Mouse (Mus musculus): Measurements from ENCODE around the gene Dennd5b.

Gene Dennd5b

DNA sequence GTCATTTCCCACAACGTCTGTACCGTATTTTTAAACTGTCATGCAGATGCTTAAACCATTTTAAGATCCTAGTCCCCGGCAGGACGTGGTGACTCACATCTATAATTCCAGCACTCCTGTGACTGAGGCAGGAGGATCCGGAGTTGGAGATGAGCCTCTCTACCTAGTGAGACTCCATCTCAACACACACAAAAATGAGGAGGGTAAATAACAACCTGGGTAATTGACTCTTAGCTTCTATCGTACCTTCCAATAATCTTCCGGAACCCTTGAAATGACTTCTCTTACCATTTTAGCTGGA, 413 bp upstream of the Dennd5b start:
- in situ Hi-C loops (cut with MboI, MseI) = no loop called here

DNA sequence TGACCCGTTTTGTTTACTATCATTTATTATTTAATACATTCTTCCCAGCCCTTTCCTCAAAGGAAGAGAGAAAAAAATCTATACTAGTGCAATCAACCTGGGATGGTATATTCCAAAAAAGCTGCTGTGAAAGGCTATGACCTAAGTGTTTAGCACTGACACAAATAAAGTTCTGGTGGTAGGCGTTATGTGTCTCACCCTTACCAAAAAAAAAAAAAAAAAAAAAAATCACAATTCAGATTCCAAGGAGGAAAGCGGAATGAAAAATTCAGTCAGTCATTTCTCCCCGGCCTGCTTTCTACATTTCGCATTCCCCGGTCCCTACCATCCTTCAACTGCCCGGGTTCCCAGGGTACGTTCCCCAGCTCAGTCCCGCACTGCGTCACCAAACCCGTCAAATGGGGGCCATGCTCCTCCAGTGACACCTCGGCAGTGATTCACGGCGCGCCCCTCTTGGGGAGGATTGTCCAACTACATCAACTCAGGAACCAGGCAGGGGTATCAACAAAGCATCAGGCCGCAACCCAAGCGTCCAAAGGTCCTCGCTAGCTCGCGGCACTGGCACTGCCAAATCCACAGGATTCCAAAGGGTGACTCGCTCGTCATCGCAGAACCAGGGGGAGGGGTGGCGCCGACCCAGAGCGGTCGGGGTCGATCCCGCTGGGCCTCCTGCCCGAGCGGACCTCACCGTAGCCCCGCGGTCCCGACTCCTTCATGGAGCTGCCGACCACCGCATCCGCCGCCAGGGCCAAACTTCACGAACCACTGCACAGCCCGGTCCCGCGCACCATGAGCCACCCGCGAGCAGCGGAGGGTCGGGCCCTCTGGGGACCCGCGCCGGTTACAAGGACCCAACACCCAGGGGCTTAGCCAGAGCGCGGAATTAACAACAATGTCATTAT, 1.1 kb downstream of the Dennd5b start:
- in situ Hi-C loops (cut with MboI, MseI) = no loop called here

DNA sequence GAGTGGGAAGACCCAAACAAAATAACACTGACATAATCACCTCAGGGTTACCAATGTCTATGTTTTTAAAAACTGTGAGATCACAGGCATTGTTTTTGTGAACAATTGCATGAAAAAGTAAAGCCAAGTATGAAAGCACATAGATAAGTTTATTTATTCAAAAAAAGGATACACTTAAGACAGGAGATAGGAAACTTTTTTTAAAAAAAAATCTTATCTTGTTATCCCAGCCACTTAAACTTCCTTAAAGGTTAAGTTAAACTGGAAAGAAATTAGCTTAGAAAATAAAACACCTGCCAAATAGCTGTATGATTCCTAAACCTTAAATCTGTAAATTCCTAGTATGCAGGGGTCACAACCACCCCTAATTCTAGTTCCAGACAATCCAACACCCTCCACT, 2.5 kb downstream of the Dennd5b start:
- in situ Hi-C loops (cut with MboI, MseI) = no loop called here

DNA sequence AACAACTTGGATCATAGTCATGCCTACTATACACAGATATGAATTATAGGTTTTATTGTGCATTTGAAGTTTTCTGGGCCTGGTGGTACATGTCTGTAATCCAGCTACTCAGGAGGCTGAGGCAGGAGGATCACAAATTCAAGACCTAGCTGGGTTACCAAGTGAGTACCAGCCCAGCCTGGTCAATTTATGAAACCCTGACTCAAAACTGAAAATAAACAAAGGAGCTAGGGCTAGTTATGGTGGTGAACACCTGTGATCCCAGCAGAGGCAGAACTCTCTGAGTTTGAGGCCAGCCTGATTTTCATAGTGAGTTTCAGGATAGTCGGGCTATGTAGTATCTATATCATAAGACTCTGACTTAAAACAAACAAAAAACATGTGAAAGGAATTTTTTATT, 4.2 kb downstream of the Dennd5b start:
- in situ Hi-C loops (cut with MboI, MseI) = no loop called here

DNA sequence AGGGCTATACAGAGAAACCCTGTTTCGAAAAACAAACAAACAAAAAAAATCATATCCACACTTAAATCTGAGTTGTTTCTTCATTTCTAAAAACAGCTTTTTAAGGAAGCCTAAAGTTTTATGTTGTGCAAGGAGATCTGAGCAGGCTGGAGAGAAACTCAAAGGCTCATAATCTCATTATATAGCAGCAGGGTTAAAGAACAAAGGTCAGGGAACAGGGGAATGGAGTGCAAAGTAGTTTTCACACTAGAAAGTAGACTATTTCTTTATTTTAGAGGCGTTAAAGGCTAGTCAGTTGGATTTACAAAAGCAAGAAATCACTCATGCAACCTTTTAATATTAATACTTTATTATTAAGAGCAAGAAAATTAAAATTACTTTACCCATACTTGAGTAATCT, 5.2 kb downstream of the Dennd5b start:
- in situ Hi-C loops (cut with MboI, MseI) = no loop called here

DNA sequence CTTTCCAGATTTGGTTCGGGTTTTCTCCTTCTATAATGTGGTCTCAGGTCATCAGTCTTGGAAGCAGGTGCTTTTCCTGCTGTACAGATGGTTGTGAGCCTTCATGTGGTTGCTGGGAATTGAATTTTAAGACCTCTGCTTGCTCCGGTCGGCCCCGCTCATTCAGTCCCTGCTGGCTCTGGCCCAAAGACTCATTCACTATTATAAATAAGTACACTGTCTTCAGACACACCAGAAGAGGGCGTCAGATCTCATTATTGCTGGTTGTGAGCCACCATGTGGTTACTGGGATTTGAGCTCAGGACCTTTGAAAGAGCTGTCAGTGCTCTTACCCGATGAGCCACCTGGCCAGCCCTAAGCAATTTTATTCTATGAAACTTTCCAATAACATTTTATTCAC, 6.1 kb downstream of the Dennd5b start:
- in situ Hi-C loops (cut with MboI, MseI) = no loop called here

DNA sequence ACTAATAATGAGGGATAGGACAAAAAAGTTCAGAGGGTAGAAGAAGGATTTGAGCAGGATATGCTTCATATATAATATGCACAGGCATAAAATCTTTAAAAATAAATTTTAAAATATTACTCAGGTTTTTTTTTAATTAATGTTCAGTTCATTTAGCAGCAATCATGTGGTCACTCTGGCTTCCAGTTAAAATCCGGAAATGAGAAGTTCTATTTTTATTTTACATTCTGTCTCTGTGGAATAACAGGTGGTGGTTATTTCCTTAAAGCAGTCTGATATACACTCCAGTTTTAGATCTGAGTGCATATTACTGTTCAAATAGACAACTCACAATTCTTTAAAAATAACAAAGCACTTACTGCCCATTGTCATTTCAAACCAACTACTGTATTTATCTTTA, 6.9 kb downstream of the Dennd5b start:
- in situ Hi-C loops (cut with MboI, MseI) = no loop called here

DNA sequence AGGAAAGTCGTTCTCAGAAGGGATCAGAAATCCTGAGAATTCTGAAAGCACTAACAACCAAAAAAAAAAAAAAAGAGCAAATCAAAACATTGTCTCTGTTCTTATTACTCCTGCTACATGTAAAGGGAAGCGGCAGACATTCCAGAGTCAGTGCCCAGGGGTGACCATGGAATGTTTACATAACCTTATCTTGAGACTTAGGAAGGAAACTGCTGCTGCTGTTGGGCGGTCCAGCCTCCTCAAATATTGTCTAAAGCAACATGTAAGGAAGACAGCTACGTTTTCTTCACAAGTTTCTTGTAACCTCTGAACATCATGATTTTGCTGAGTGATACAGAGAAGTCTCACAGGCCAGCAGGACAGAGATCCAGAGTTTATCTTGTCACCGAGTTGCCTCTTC, 8.0 kb downstream of the Dennd5b start:
- in situ Hi-C loops (cut with MboI, MseI) = no loop called here

DNA sequence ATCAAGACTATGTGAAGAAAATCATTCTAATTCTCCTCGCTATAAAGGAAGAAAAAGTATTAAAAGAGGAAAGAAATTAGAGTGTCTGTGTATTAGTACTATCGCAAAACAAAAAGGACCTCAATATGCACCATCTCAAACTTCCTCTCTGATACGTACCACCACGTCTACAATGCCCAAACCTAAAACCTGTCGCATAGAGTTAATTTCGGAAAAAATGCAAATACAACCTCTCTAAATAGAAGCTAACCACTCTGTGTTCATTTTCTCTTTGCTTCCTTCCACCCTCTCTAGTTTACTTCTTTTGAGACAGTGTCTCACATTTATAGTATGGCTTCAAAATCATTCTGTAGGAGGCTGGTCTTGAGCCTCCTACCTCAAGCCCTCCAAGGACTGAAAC, 9.1 kb downstream of the Dennd5b start:
- in situ Hi-C loops (cut with MboI, MseI) = no loop called here

DNA sequence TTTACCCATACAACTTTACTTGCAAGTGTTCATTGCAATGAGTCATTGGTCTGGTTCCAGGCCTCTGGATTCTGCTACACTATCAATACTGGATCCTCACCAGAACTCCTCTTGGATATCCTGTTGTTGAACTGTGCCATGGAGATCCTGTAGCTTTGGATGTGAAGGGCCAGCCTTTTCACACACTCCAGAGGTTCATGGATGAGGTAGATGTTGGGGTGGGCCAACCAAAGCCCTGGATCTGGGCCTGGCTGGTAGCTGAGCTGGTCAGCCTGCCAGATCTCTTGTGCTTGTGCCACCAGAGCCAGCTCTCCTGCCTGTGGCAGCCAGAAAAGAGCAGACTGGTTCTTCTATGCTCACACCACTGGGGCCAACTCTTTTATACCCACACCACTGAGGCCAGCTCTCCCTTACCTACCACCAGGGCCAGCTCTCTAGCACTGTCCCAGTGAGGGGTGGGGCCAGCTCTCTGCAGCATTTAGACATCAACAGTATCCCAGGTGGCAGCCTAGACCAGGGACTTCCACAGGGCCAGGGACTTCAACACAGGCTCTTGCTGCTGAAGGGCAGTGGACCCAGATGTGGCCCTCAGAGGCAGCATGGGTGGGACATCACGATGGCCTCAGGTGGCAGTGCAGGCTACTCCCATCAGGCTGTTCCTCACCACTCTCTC, 24.2 kb downstream of the Dennd5b start:
- in situ Hi-C loops (cut with MboI, MseI) = no loop called here

DNA sequence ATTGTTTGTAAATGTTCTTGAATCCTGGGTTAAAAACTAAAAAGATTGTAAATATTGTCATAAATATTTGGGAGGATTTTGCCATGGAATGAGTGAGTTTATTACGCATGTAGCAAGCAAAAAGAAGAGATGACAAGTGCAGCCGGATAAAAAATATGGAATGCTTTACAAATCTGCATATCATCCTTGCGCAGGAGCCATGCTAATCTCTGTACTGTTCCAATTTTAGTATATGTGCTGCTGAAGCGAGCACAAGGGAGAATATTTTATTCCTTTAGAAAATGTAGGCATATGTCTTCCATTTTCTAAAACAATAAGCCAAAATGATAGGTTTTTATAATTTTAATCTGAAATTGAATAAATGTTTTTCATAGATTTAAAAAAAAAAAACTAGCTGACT, 27.6 kb downstream of the Dennd5b start:
- in situ Hi-C loops (cut with MboI, MseI) = no loop called here

DNA sequence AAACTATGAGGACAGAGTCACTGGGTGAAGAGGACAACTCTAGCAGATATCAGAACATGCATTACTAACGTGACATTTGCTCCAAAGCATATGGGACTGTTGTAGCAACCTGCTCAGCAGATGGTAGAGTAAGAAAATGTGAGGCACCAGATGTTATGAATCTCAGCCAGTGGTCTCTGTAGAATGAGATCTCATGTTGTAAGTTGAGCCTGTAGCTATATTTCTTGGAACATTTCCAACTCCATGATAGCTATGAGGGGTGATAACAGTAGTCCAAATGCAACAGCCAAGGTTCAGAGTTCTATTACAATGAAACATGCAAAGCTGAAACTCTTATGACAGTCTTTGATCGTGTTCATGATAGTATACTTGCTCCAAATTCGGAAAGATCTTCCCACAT, 28.6 kb downstream of the Dennd5b start:
- in situ Hi-C loops (cut with MboI, MseI) = no loop called here

DNA sequence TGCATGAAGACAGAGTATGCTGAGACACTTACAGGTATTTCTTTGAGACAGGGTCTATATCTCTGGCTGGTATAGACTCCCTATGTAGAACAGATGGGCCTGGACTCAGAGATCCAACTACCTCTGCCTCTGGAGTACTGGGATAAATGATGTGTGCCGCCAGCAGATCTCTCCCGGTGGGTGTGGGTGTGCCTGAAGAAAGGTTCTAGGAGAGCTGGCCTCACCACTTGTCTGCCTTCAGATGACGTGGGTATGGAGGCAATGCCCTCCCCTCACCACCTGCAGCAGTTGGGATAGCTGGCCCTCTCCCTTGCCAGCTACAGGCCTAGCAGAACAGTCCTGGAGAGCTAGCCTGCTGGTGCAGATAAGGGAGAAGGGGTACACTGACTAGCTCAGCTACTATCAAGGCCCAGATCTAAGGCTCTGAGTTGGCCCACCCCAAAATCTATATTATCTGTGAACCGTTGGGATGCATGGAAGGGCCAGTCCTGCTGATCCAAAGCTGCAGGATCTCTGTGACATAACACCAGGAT, 30.8 kb downstream of the Dennd5b start:
- in situ Hi-C loops (cut with MboI, MseI) = no loop called here

DNA sequence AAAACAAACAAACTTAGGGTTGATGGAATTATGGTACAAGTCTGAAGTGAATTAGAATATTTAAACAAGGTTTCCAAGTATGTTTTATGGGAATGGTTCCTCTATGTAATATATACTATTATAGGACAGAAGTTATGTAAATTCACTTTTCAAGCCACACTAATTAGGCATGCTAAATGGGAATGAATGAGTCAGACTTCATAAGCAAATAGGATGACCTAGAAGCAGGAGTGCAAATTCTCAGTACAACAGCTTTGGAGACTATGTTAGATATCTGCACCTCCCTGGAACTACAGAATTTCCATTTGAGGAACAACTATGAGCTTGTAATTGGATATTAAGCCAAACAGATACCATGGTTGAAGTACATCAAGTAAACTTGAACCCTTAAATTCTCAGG, 38.1 kb downstream of the Dennd5b start:
- in situ Hi-C loops (cut with MboI, MseI) = no loop called here

DNA sequence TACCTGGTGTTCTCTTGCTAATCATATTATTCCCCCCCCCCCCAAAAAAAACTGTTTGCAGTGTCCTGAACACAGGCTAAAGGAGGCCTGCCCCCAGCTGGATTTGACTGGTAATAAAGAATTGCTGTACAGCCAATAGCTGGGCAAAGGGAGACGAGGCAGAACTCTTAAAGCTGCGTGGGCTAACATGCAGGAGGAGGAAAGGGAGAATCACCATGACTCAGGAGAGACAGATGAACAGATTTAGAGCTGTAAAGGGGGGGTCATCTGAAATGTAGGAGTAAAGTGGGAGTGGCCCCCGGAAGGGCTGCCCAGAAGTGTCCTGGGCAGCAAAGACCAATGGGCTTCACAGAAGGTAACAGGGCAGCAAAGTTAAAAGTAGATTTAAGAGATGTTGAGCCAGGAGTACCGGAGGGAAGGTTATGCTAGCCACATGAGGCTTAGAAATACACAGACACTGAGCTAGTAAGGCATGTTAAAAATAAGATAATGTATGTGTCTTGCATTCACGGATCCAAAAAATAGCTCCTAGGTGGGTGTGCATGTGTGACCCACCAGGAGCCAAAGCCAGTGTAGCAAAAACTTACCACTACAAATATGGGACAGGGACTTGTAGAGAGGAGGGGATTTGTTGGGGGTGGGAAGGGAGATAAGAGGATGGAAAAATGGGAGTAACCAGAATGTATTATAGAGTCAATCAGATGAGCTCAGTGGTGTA, 40.7 kb downstream of the Dennd5b start:
- in situ Hi-C loops (cut with MboI, MseI) = no loop called here

DNA sequence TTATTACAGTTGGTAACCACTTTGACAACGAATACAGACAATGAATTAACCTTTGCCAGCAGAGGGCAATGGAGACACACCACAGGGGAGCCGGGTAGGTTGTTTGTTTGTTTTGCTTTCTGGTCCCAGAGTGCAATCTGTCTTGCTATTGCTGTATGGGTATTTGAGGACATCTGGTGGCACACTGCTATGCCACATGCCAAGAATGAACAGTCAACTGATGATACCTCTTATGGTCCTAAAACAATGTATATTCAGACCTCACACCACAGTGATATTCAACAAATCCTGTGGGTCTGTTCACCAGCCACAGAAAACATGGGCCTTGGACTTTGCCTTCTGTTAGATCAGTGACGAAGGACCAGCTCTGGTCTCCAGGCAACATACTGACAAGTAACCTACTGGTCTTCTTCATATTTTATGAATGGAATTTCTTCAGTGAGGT, 43.5 kb downstream of the Dennd5b start:
- in situ Hi-C loops (cut with MboI, MseI) = no loop called here

DNA sequence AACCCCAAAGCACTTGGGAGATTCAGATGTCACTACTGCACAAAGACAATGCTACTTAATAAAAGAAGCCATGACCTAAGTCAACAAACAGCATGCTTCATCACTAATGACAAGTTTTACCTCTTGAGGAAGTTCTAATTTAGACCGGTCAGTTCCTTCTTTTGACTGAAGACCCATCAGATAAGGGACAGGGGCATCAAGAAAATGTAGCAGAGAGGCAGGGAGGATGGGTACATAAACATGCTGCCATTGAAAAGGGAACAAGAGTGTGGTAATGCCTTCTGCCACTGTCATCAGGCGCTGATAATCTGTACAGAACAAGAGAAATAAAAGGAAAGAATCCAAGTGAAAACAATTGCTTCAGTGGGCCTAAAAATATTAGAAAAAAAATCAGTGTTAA, 46.7 kb downstream of the Dennd5b start:
- in situ Hi-C loops (cut with MboI, MseI) = no loop called here

DNA sequence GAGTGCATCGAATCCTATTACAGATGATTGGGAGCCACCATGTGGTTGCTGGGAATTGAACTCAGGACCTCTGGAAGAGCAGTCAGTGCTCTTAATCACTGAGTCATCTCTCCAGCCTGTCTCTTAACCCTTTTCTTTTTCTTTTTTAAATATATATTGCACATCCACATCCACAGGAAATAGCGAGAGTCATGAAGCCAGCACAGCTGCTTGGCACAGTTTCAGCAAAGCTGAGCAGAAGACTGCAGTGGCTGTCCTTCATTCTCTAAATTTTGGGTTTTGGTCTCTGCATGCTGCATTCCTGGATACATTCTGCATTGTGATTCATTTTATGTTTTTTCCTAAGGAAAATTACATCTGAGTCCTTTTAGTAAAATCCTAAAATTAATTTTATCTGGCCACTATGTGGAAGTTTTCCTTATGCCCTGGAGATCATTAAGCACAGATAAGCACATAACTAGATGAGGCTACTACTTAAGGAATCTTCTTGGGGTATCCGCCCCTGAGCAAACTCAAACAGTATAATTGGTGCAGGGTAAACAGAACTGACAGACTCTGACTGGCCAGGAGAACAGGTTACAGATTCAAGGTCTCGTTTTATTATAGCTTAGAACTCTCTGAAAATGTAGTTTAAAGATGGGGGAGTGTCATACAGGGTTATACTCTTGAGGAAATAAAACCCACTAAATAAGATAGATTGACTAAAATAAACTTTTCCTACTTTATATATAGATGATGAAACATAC, 50.3 kb downstream of the Dennd5b start:
- in situ Hi-C loops (cut with MboI, MseI) = no loop called here

DNA sequence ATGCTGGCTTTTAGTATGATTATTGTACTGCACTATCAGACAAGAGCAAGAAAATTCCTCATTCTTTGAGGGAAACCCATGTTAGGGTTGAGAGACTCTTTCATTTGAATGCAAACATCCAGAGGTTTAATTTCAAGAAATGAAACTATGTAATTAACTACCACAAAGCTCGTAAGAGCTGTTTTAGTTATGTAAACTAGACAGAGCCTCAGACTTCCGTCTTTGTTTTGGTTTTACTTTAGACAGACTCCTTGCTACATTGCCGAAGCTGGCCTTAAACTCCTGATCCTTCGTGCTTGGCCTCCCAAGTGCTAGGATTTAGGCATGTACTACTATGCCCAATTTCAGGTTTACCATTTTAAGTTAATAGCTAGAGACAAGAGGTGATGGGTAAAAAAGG, 61.4 kb downstream of the Dennd5b start:
- in situ Hi-C loops (cut with MboI, MseI) = no loop called here

DNA sequence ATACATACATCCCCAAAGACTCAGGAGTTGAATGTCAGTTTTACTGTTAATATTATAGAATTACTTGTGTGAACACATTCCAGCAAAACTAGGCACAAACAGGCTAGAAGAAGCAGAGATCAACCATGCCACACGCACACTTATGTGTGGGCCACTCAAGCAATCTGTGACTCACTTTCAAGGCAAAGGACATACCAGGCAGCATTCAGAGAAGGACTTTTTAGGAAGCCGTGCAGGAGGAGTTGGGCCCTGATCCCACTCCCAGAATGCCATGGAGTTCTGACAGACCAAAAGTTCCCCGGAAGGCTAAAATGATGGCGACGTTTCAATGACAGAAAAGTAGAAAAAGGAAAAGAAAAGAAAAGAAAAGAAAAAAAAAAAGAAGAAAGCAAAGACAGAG, 69.3 kb downstream of the Dennd5b start:
- in situ Hi-C loops (cut with MboI, MseI) = no loop called here

DNA sequence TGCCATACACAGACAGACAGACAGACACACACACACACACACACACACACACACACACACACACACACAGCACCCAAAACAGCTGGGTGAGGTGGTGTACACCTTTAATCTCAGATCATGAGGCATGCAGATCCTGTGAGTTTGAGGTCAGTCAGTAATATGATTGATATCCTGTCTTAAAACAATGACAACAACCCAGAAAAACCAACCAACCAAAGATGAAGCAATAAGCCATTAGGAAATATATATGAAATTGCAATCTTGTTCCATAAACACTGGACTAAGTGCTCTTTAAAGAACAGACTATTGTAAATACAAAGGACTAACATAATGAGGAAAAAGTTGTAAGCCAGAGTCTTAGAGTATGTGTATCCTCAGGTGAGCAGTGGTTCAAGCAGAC, 70.1 kb downstream of the Dennd5b start:
- in situ Hi-C loops (cut with MboI, MseI) = no loop called here

DNA sequence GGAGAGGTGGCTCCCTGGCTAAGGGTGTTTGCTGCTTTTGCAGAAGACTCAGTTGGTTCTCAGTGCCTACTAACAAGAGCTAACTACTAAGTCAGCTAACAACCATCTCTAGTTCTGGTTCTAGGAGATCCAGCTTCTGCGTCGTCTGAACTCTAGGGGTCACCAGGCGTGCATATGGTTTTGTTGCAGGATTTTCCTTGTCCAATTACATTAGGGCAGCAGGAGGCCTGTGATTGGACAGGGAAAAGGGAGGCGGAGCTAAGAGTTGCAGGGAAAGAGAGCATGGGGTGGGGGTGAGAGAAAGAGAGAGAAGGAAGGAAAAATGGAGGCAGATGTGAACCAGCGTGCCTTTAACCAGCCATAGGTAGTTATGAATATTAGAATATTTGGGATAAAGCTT, 83.0 kb downstream of the Dennd5b start:
- in situ Hi-C loops (cut with MboI, MseI) = no loop called here
